Mouse (Mus musculus): Measurements from ENCODE around the gene Ube2cbp.

The Ube2cbp gene

DNA sequence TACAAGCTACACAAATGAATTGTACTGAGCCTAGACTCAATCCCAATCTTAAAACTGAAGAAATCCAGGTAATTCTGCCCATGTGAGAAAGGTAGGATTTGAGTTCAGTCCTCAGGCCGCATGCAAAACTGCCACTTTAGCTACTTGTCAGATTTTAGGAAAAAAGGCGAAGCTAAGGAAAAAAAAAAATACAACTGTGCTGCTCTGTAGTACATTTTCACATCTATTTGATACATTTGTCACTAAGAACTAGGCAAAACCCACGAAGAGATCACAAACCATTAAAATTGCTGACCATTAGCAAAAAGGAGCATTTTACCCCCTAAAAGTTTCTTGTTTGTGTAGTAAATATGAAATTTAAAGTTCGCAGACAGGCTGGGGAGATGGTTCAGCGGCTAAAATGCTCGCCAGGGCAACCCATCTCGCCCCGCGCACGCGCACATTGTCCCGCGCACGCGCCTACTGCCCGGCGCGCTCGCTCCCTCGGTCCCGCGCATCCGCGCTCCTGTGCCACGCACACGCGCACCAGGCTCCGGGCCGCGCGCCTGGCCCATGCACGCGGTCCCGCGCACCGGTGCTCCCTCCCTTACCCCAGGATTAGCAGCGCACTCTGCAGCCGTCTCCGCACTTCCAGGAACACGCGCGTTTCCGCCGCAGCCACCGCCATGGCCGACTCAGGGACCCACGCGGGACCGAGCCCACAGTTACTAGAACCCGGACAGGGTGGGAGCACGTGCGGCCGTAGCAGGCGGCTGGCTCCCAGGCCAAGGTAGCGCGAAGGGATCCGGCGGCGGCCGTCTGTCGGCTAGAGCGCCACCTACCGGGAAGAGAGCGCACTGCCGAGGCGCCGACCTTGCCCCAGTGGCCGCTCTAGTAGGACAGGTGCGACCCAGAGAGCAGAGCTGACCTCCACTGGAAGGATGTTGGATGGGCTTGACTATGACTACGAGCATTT, at the start of gene Ube2cbp:
Ube2cbp (minus strand) TSS at position 800 of the 955 bp plus-strand sequence.
- DNase-seq (ENCODE audit: extremely low spot score, low spot score): peak; percentile 89

DNA sequence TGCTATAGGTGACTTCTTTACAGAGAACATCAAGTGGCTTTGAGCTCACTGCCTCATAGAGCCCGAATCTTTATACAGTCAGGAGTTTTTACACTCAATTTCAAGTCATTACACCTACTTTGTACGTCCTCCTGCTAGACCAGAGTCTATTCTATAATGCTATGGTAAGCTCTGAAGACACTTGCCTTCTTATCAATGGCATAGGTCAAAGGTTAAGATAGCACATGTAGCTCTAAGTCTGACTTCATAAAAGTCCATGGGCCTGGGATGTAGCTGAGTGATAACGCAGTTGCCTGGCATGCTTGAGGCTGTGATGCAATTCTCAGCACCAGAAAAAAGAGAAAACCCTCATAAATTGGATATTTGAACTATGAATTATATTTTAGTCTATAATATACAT, 49.6 kb upstream of the Ube2cbp start:
- DNase-seq (ENCODE audit: extremely low spot score, low spot score): no peak

DNA sequence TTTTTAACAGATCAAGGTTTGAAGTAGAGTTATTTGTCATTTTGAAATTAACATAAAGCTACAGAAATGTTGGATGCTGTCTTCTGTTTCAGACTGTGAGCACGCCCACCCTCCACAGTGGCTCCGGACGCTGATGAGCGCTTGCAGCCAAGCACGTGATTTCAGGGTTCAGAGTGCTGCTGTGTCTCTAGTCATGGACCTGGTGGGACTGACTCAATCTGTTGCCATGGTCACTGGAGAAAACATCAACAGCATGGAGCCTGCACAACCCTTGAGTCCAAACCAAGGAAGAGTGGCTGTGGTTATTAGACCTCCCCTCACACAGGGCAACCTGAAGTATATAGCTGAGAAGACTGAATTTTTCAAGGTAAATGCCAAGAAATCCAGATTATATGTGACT, 49.0 kb upstream of the Ube2cbp start:
- no peak for DNase-seq (ENCODE audit: extremely low spot score, low spot score)

DNA sequence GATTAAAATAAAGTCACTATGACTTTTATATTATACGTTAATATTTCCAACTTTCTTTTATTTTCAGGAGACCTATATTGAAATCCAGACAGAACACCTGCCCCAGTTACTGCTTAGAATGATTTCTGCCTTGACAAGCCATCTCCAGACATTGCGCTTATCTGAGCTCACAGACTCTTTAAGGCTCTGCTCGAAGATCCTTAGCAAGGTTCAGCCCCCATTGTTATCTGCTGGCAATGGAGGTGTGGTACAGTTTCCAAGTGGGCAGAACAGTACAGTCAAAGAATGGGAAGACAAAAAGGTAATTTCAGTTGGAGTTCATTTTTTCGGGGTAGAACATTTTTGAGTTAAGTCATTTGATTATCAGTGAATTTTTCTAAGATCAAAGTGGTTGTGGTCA, 42.7 kb upstream of the Ube2cbp start:
- DNase-seq (ENCODE audit: extremely low spot score, low spot score): no peak

DNA sequence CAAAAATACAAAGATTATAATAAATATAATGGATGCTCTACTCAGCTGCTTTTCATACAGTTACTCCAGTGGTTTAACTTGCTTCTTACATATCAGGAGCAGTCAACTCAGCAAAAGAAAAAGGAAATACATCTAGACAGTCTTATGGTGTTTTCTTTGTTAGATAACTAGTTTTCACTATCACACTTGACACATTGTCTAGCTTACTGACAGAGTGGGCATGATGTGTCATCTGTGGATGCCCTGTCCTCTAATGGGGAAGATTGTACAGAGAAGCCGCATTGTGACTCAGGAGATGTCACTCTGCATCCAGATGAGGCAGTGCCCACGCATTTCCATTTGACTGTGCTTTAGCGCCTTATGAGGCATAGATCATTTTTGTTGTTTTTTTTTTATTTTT, 34.3 kb upstream of the Ube2cbp start:
- no peak for DNase-seq (ENCODE audit: extremely low spot score, low spot score)

DNA sequence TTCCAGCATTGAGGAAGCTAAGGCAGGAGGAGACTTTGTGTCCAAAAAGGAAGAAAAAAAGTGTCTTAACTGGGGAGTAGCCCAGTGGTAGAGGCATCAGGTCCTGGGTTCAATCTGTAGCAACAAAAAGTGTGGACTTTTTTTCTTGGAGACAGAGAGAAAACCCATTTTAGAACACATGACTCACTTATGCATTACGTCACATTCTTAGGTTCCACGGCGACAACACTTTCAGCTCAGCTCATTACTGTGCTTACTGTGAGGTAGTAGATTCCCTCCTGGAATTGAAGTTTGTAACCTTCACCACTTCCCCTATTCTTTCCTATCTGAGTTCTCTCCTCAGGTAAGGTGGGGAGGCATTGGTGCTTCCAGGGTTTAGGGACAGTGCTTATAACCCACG, 31.5 kb upstream of the Ube2cbp start:
- DNase-seq (ENCODE audit: extremely low spot score, low spot score): no peak

DNA sequence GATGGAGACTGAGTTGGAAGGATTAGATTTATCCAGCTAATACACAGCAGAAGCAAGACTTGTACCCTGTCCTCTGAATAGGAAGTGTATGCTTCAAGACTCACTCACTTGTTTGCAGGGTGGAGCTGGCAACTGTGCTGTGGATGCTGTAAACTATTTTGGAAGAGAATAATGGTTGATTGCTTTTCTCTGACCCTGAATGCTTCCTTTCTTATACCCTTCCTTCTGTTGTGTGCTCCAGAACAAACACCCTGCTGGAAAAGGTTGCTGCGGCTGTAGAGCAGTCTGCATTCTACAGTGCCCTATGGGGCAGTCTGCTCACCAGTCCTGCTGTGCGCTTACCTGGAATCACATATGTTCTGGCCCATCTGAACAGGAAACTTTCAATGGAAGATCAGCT, 27.0 kb upstream of the Ube2cbp start:
- DNase-seq (ENCODE audit: extremely low spot score, low spot score): no peak

DNA sequence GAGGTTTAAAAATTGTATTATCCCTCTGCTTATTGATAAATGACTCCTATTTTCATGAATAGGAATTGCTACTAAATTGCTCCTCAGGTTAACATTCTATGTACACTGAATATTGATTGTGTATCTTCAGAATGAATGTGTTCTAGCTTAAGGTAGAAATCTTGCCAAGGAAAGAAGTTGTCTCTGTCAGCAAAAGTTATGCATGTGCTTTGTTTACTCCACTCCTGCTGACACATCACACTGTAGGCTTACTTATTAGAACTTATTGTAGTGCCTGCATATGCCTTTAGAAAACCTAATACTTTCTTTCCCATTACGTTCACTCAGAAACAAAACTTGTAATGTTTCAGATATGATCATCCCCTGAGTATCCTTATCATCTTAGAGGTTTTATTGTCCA, 17.5 kb upstream of the Ube2cbp start:
- no peak for DNase-seq (ENCODE audit: extremely low spot score, low spot score)

DNA sequence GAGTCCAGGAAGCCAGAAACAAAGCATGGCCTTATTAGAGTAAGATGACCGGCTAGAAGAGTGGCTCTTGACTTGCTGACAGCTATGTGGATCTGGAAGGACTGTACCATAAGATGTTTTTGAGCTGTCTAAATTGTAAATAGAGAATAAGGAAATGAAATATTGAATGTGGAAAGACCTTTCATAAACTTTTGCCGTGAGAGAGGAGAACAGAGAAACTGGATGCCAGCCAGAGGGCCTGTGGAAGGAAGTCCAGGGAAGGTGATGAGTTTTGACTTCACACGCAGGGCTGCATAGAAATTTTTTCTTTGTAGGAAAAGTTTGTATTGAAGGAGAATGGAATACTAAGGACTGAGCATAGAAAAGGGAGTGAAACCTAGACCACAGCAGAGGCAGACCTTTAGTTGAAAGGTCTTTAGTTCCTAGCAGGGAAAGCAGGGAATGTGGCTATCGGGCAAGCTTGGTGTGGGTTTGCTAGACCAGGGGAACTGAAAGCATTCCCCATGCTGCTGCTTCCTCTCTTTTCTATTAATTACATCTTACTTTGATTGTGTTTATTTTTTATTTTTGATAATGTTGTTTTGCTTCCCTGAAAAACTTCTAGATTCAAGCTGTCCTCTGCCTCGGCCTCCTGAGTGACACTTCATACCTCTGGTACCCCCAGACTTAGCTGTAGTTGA, 13.8 kb upstream of the Ube2cbp start:
- no peak for DNase-seq (ENCODE audit: extremely low spot score, low spot score)

DNA sequence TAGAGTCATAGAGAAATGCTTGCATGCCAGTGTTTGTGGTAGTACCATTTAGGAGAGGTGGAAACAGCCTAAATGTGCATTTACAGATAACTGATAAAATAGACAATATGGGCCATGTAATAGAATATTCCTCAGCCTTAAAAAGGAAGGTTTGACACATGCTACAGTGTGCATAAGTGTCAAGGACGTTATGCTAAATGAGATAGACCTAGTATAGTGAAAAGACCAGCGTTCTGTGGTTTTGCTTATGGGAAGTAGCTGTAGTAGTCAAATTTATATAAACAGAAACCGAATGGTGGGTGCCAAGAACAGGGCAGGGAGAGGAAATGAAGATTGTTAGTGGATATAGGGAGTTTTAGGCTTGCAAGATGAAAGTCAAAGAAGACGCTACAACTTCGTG, 12.0 kb upstream of the Ube2cbp start:
- no peak for DNase-seq (ENCODE audit: extremely low spot score, low spot score)

DNA sequence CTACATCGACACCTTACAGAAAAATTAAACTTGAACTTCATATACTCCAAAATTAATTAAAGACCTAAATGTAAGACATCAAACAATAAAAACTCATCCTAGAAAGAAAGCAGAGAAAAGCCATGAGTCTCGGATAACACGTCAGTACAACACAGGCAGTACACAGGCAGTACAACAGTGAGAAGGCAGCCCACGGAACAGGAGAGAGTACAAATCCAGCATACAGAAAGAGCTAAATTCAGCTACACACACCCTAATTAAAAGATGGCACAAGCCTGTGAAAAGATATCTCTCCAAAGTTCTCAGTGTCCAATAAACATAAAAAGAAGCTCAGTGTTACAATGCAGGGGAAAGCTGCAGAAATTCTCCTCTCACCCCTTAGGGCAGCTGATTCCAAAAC, 11.2 kb upstream of the Ube2cbp start:
- DNase-seq (ENCODE audit: extremely low spot score, low spot score): no peak

DNA sequence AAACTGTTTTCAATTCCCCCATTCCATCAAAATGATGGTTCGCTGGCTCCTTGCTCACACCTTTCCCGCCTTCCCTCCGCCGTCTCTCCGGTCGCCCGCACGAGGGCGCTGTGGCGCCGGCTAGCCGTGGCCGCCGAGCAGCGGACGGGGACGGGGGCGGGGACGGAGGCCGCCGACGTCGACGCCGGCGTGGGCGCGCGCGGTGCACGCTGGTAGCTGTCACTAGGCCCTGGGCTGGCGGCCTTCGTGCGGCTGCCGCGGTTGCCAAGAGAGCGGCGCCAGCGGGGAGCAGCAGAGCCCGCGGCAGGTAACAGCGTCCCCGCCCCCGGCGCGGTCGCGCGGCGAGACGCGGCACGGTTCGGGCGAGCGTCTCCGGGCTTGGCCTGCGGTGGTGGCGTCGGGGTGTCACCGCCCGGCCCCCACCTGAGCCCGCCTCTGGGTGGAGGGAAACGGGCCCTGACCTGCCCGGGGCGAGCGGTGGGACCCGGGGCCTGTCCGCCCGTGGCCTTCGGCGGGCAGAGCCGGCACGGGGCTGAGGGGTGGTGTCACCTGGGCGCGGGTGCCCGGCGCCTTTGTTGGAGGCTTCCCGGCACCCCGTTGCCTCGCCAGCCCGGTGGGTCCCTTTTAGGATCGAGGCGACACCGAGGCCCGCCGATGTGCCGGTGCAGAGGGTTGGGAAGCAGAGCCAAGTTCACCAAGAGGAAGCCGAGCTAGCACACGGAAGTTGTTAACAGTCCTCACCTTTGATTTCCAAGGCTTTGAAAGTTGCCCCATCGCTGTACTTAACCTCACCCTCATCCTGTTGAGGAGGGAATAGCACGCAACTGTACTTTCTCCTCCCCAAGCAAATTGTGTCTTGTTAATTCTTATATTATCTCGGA, 2.5 kb upstream of the Ube2cbp start, which contains the start of gene Dop1a:
Dop1a (plus strand) TSS at position 165 of the 881 bp plus-strand sequence.
- peak; percentile 90 for DNase-seq (ENCODE audit: extremely low spot score, low spot score)

DNA sequence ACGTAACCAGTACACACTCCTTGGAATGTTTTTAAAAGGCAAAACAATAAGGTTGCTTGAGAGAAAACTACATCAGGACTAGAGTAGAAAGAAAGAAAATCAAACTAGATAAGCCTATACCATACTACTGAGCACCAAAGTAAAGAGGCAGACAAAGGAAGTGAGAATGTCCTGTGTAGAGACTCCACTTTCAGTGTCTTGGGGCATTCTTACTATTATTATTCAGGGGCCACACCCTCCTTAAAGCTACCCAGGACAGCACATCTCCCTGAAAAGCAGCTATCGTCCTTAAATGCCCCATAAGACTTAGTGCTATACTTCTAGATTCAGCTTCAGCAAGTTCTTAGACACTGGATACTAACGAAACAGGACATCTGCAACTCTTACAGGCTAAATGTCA, 11.1 kb downstream of the Ube2cbp start:
- no peak for DNase-seq (ENCODE audit: extremely low spot score, low spot score)

DNA sequence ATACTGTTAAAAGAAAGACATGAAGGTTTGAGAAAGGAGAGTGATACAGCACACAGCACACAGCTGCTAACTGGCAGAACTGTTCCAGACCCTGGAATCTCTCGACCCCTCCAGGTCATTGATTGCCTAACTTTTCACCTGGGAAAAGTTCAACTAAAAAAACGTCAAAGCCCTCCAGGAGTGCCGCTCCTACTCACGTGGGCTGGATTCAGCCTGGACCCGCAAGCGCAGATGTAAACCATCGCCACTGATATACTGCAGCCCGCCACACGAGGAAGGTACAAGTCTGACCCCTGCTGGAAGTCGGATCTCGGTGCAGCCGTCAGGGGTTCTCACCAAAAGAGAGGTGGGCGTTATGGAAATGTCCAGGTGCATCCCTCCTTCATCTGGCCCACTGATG, 13.1 kb downstream of the Ube2cbp start:
- peak; percentile 69 for DNase-seq (ENCODE audit: extremely low spot score, low spot score)

DNA sequence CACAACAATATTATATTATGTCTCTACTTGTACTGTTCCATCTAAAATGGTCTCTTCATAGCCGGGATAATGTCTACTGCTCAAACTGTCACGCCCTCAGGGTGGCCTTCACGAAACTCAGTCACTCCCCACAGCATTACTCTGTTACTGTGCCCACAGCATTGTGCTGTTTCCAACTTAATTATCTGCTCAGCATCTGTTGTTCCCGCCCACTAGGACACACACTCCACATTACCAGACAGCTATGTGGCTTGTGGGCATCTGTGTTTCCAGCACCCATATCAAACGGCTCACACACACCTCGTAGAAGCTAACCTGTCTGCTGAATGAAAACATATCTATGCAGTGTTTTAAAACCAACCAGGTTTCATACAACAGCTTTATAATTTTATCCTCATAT, 13.7 kb downstream of the Ube2cbp start:
- DNase-seq (ENCODE audit: extremely low spot score, low spot score): no peak

DNA sequence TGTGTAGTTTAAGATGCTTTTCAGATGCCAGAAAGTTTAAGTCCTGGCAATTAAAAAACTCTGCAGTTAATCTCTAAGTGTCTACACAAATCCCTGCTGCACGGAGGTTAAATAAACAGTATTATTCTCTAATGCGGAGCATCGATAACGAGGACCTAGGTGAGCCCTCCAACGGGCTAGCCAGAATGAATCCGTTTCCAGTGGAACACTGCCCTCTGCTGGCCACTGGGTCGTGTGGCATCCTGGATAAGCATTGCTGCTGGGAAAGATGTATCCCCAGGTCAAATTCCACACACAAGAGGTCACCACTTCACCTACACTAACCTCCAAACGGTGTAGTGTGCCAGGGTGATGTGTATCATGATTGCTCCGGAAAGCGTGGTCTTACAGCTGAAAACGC, 15.2 kb downstream of the Ube2cbp start:
- DNase-seq (ENCODE audit: extremely low spot score, low spot score): peak; percentile 89

DNA sequence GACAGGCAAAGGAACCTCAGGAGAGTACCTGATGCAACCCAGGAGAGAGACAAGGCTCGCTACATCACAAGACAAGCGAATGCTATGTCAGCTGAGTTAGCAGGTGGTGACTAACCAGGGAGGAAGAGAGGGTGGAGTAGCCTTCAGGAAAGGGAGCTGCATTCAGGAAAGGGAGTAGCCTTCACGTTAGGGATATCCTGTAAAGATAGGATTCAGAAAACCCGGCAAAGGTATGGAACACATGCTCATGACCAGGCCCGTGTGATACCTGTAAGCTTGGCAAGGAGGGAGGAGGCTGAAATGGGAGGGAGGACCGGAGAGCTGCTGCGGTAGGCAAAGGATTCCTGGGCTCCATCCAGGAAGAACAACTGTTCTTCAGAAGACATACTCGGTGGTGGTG, 17.3 kb downstream of the Ube2cbp start:
- no peak for DNase-seq (ENCODE audit: extremely low spot score, low spot score)

DNA sequence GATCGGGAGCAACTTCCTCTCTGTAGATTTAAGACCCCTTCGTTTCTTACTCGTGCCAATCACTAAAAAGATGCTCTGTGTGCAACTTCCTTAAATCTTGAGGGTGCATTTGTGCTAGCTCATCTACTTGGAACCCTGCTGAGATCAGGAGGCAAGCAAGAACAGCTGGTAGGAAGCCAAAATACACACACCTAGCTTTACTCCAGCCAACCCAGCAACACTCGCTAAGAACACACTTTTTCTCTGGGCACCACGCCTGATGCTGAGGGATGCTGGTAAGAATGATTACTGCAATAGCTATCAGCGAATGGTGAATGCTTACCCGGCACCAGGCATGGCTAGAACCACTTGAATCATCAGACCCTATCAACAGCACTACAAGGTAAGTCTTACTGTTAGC, 17.9 kb downstream of the Ube2cbp start:
- DNase-seq (ENCODE audit: extremely low spot score, low spot score): no peak

DNA sequence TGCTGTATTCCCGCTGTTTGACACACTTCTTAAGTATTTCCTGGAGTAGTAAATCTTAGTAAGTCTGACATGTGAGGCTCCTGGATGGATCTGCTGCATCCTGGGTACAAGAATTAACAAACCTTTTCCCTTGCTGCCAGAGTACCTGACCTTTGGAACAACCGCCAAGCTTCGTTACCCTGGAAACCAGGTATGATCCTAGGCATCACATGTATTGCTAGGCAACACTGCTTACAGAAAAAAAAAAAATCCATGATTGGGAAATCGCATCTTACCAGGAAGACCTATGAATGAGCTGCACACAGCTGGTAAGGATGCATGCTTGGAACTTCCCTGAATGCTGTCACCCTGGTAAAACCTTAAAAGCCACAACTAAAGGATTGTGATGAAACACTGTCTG, 22.5 kb downstream of the Ube2cbp start:
- DNase-seq (ENCODE audit: extremely low spot score, low spot score): no peak

DNA sequence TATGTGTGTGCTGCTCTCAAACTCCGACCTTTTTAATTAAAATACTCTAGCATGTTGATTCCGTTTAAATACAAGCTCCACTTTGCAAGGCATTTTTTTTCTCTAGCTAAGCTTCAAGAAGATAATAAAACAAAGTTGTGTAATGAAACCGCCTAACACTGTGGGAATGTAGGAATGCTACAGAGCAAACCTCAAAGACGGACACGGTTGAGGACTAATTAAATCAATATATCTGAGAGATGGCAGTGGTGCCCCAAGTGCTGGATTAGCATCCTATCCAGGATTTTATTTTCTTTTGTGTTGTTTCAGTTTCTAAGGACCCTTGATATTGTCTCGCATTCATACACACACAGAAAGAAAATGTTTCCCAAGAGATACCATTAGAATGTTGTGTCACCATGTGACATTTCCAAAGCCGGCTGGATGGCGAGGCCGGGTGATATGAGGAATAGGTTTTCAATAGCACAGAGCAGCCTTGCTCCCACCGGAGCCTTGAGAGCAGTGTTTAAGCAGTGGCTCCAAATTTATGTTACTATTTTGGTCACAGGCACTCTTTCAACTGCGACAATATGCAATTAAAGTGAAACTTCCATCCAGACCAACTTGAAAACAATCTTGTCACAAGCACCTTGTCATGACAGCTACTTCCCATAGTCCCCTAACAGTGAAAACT, 26.3 kb downstream of the Ube2cbp start:
- DNase-seq (ENCODE audit: extremely low spot score, low spot score): no peak

DNA sequence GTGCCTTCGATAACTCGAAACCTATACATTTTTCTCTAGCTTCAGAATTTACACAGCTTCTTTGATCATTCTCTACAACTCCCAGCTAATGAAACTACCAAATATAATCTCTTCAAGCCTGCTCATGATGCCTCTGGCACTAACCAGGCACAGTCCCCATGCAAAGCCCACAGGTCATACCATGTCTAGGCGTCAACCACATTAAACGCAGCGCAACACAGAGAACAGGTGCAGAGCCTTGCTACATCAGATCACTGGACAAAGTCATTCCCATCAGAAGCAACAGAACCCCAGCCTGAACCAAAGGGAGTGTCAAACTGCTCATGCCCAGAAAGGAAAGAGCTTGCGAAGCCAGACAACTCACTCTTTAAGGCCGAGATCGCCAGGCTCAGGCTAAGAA, 28.1 kb downstream of the Ube2cbp start:
- DNase-seq (ENCODE audit: extremely low spot score, low spot score): no peak
